Mouse (Mus musculus): ENCODE data around the gene Nkain4. TPM values are rescaled to one million over a fixed set of nuclear protein-coding genes. Genes with fewer than 3 reads are reported as not detected.

Gene Nkain4
- total RNA-seq, 2 experiments from 2014 or later: not detected

- no peak for ATAC-seq (replicated peaks; ENCODE audit: low FRiP score, poor library complexity, severe bottlenecking)
Measured at GRCm38 (mm10) chr2:180959605-180960004, 5.1 kb upstream of the Nkain4 start.

- ATAC-seq (replicated peaks; ENCODE audit: low FRiP score, poor library complexity, severe bottlenecking): no peak
Measured at GRCm38 (mm10) chr2:180953638-180954037, 861 bp downstream of the Nkain4 start.

DNA sequence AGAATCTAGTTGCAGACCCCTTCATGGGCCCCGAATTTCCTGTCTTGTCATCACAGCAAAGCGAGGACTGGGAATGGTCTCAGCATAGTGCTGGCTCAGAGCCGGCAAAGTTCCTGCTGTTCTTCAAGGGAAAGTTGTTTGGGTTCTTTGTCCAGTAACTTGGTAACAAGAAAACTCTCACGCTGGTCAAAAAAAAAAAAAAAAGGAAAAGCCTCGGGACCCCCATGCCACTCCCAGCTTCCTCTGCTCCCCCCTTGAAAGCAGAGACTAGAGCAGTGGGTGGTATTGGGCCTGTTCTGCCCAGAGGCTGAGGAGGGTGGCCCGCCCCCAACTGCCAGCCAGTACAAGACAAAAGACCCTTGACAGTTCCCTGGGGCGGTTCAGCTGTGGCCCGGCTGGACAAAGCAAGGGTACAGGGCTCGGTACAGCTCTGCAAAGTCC is 1.7 kb downstream of the Nkain4 start:
- no peak for ATAC-seq (replicated peaks; ENCODE audit: low FRiP score, poor library complexity, severe bottlenecking)

DNA sequence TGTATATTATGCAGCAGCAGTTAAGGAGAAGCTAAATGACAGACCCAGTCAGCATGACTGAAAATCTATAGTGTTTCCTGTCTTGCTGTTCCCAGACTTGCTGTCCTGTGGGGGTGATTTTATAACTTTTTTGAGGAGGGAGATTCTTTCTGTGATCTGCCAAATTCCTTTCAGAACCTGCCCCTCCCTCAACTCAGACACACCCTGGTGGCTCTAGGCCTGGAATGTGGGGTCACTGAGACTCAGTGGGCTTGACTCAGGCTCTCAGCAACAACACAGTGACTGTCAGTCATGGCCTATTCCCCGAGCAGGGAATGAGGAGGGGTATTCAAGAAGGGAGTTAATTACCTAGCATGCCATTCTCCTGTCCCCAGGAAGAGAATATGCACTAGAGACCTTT is 4.6 kb downstream of the Nkain4 start:
- no peak for ATAC-seq (replicated peaks; ENCODE audit: low FRiP score, poor library complexity, severe bottlenecking)

GRCm38 (mm10) chr2:180941869-180942268 is 12.6 kb downstream of the Nkain4 start:
- no peak for ATAC-seq (replicated peaks; ENCODE audit: low FRiP score, poor library complexity, severe bottlenecking)

GRCm38 (mm10) chr2:180940187-180940586 is 14.3 kb downstream of the Nkain4 start:
- ATAC-seq (replicated peaks; ENCODE audit: low FRiP score, poor library complexity, severe bottlenecking): no peak

- ATAC-seq (replicated peaks; ENCODE audit: low FRiP score, poor library complexity, severe bottlenecking): no peak
Measured at GRCm38 (mm10) chr2:180932418-180932817, 22.1 kb downstream of the Nkain4 start.

- no peak for ATAC-seq (replicated peaks; ENCODE audit: low FRiP score, poor library complexity, severe bottlenecking)
Measured at GRCm38 (mm10) chr2:180928723-180929122, 25.8 kb downstream of the Nkain4 start, which contains the start of gene Birc7. Birc7 (plus strand) TSS chr2:180929023.

- 0 out of 2 replicates have a peak, but pooled peaks have one; percentile 53 for ATAC-seq (replicated peaks; ENCODE audit: low FRiP score, poor library complexity, severe bottlenecking)
Measured at GRCm38 (mm10) chr2:180925176-180925575, 29.3 kb downstream of the Nkain4 start.

- no peak for ATAC-seq (replicated peaks; ENCODE audit: low FRiP score, poor library complexity, severe bottlenecking)
Measured at GRCm38 (mm10) chr2:180922739-180923138, 31.8 kb downstream of the Nkain4 start.

GRCm38 (mm10) chr2:180920810-180921400 is 33.6 kb downstream of the Nkain4 start, which contains the start of gene Ythdf1:
Ythdf1 (minus strand) TSS chr2:180920949.
- peak; percentile 92 for ATAC-seq (replicated peaks; ENCODE audit: low FRiP score, poor library complexity, severe bottlenecking)

DNA sequence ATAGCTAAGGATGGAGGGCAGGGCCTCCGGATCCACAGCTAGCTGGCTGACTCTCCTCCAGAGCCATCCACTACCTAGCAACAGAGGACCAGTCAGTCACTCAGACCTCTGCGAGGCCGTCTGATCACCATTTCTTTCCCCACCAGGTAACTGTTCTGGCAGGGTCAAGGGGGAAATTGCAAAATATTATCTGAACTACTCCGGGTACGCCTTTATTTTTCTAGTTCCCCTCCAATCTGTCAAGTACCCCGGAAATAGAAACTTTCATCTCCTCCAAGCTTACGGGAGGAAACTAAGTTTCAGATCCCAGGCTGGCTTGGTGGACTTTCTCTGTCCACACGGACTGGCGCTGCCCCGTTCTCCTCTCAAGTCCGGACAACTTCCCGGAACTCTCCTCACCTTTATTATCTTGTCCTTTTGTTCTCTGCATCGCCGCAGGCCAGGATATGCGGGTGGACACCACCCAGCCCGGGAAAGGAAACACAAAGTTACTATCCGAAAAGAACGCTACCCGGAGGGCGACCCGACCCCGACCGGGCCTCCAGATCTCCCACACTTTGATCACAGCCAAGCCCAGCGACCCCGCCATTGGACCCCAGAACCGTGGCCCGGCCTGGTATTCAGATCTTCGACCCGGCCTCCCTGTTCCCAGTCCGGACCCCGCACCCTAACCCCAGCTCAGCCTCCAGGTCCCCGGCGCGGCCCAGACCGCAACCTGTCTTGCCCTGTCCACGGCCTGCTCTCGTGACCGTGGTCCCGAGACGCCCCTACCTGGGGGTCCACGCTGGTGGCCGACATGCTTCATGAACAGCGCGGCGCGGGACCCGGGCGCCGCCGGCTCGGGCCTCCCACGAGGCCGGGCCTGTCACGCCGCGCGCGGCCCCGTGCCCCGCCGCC is 34.3 kb downstream of the Nkain4 start:
- peak; percentile 13; the same call in 1 of the 2 replicates for ATAC-seq (replicated peaks; ENCODE audit: low FRiP score, poor library complexity, severe bottlenecking)

DNA sequence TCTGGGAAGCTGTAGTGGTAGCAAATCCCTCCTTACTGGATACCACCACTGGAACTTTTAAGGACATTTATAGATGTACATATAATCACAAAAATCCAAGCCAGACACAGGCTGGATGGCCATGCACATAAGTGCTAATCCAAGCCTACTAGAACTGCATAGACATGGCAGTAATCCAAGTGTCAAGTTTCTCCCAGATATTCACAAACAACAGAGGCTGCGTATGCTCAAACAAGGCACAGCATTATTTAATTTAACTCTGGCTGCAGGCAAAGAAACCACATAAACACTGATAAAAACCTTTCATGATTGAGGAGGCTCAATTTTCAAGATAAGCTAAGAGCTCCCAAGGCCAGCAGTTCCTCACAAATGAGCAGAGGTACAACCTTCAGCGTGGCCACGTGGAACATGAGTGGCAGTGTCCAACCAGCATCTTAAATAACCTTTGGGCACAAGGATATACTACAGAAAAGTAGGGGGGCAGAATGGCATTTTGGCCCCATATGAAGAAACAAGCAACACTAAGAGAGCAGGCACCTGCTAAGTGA is 38.5 kb downstream of the Nkain4 start:
- ATAC-seq (replicated peaks; ENCODE audit: low FRiP score, poor library complexity, severe bottlenecking): no peak

- ATAC-seq (replicated peaks; ENCODE audit: low FRiP score, poor library complexity, severe bottlenecking): no peak
Measured at GRCm38 (mm10) chr2:180910928-180911327, 43.6 kb downstream of the Nkain4 start.

- no peak for ATAC-seq (replicated peaks; ENCODE audit: low FRiP score, poor library complexity, severe bottlenecking)
Measured at GRCm38 (mm10) chr2:180905556-180906221, 48.8 kb downstream of the Nkain4 start.

DNA sequence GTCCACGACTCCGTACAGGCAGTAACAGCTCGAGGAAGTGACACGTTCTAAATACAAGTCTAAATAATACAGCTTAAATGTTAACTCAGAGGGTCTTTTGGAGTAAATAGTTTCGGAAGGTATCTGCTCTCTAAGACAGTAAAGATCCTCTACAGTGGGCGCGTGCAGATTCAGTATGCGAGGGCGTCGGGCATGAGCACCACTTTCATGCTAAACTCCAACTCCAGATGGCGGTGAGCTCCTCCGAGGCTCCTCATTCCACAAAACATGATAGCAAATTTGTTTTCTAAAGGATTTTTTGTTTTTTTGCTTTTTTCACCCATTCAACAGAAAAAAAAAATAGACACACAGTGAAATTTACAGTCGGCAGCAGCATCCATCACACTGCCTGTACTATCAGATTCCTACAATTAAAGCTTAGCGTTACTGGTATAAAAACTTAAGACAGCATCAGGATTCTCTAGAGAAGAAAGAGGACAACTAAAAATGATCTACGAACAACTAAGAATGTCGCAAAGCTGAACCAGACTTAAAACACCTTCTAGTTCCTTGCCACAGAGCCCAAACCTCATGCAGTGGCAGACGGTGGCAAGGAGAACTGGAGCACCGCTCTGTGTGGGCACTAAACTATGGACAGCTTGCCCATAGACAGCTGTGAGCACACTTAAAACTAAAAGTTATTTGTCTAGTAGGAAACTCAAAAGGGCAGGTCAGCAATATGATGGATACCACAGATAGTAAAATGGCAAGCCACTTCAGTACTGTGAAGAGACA is 49.9 kb downstream of the Nkain4 start:
- ATAC-seq (replicated peaks; ENCODE audit: low FRiP score, poor library complexity, severe bottlenecking): no peak

DNA sequence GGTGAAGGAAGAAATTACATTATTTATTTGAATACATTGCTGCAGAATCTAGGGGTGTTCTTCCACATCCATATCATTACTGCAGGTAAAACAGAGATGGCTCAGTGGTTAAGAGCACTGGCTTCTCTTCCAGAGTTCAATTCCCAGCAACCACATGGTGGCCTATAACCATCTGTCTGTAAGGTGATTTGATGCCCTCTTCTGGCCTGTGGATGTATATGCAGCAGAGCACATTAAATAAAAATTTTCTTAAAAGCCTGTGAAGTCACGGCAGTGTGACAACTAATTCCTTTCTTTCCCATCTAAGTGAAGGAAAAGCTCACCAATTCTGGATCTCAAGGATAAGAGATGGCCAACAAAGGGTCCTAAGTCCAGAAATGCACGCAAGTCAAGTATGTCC is 52.4 kb downstream of the Nkain4 start:
- no peak for ATAC-seq (replicated peaks; ENCODE audit: low FRiP score, poor library complexity, severe bottlenecking)

DNA sequence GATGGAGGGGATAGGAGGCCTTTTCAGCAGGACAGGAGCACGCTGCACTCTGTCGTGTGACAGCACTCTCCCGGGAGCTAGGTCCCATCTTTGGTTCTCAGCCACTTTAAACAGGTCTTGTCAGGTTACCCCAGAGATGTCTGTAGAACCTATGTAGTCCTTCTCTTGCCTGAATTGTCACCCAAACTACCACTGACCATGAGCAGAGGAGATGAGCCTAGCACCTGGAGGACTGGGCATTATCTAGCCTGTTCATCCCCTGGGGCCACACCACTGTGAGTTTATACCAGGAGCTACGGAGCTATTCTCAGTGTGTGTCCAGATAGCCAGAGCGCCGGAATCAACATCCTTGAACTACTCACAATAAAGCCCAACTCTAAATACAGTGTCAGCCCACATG is 56.6 kb downstream of the Nkain4 start:
- no peak for ATAC-seq (replicated peaks; ENCODE audit: low FRiP score, poor library complexity, severe bottlenecking)

GRCm38 (mm10) chr2:180896819-180897625 is 57.5 kb downstream of the Nkain4 start:
- no peak for ATAC-seq (replicated peaks; ENCODE audit: low FRiP score, poor library complexity, severe bottlenecking)

Measured in erythroid progenitor cell, adult 5-6 weeks (primary cell).